Mouse (Mus musculus) right cerebral cortex, postnatal 10 days (tissue): ENCODE measurements around the gene Klf13.

Source experiments
- DNase-seq, 2 experiments: peaks; one replicate each; pipeline ENCODE4 v3.0.0; 2021; ENCODE audit warnings: low spot score in 2 of 2

Klf13 gene

GRCm38 (mm10) chr7:63949176-63949575 lies 10.5 kb upstream of the Klf13 start:
- no peak for DNase-seq

- no peak for DNase-seq
Measured at GRCm38 (mm10) chr7:63947514-63948487, 9.1 kb upstream of the Klf13 start.

- no peak for DNase-seq
Measured at GRCm38 (mm10) chr7:63943946-63944345, 5.2 kb upstream of the Klf13 start.

GRCm38 (mm10) chr7:63941501-63941900 lies 2.8 kb upstream of the Klf13 start:
- DNase-seq: no peak

- no peak for DNase-seq
Measured at GRCm38 (mm10) chr7:63941050-63941449, 2.3 kb upstream of the Klf13 start.

GRCm38 (mm10) chr7:63940321-63940720 lies 1.6 kb upstream of the Klf13 start:
- DNase-seq: no peak

GRCm38 (mm10) chr7:63939397-63939951 lies 759 bp upstream of the Klf13 start:
- DNase-seq: peak; percentile 74 to 85

- peak; percentile 63 to 82 for DNase-seq
Measured at GRCm38 (mm10) chr7:63938066-63938913, 425 bp downstream of the Klf13 start.

- DNase-seq: peak; percentile 71 to 75
Measured at GRCm38 (mm10) chr7:63937236-63938065, 1.3 kb downstream of the Klf13 start.

GRCm38 (mm10) chr7:63936986-63937235 lies 1.8 kb downstream of the Klf13 start:
- DNase-seq: no peak

GRCm38 (mm10) chr7:63936188-63936985 lies 2.3 kb downstream of the Klf13 start:
- DNase-seq: peak; percentile 81 to 83

- no peak for DNase-seq
Measured at GRCm38 (mm10) chr7:63935809-63936187, 2.9 kb downstream of the Klf13 start.

GRCm38 (mm10) chr7:63934530-63934929 lies 4.2 kb downstream of the Klf13 start:
- DNase-seq: no peak

- DNase-seq: no peak
Measured at GRCm38 (mm10) chr7:63933905-63934304, 4.8 kb downstream of the Klf13 start.

GRCm38 (mm10) chr7:63932461-63932860 lies 6.3 kb downstream of the Klf13 start:
- DNase-seq: no peak

GRCm38 (mm10) chr7:63930766-63931165 lies 7.9 kb downstream of the Klf13 start:
- DNase-seq: no peak

- DNase-seq: no peak
Measured at GRCm38 (mm10) chr7:63930132-63930531, 8.6 kb downstream of the Klf13 start.

- no peak for DNase-seq
Measured at GRCm38 (mm10) chr7:63929080-63929479, 9.6 kb downstream of the Klf13 start.

GRCm38 (mm10) chr7:63927121-63927520 lies 11.6 kb downstream of the Klf13 start:
- DNase-seq: no peak

- no peak for DNase-seq
Measured at GRCm38 (mm10) chr7:63926492-63926891, 12.2 kb downstream of the Klf13 start.
